Mouse (Mus musculus) stomach, postnatal 0 days (tissue): ENCODE data around the gene Ghitm.

Experiments
- CTCF ChIP-seq: IDR thresholded peaks from 2 replicates; pipeline ENCODE4 v1.5.1; 2016; ENCODE audit warnings: antibody characterized with exemption, low read depth, mild to moderate bottlenecking, moderate library complexity
- EP300 ChIP-seq: optimal IDR thresholded peaks from 2 replicates; pipeline ENCODE3; 2016; ENCODE audit warnings: antibody characterized with exemption

GRCm38 (mm10) chr14:37109975-37110374 is 25.1 kb downstream of the Ghitm start:
- TF ChIP-seq EP300 (no peak), CTCF (no peak)
